Mouse (Mus musculus) retina, embryonic 14.5 days (tissue): ENCODE data around the gene Tas2r102.

ENCODE experiments used
- DNase-seq: peaks from one replicate; pipeline ENCODE4 v3.0.0-alpha.2; 2015; ENCODE audit warnings: low spot score

Gene Tas2r102

DNA sequence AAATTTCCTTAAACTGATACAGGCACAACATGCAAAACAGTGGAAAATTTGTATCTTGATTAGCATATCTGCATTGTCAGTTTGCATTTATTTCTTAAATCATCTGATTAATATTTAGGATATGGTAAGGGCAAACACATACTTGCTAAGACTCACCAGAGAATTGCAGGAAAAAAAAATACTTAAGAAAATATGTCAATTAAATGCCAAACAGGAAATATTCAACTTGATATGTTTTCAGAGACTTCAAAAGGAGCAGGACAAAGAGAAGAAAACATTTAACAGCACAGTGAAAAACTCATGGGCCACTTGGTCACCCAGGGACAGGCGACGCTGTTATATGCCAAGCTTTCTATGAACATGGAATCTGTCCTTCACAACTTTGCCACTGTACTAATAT, at the start of gene Tas2r102:
TSS of gene Tas2r102 (plus strand) at position 301 of the 400 bp plus-strand sequence.
- no peak for DNase-seq

DNA sequence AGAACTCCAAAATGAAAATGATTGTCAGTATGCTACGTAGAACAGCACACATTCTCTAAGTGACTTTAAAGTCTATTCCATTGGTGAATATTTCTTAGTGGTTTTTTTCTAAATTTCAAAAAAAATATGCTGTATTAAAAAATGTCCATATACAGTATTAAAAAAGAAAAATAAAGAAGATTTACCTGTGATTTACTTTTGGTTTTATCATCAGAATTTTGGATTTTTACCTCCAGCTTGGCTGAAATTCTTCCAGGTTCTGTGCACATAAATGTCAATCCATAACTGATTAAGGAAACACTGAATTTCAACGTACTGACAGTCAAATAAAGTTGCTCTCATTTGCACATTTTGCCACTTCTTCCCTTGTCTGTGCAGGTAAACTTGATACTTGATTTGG, 24.0 kb upstream of the Tas2r102 start, which contains the start of gene Tas2r115:
TSS of gene Tas2r115 (minus strand) at position 101 of the 400 bp plus-strand sequence.
- DNase-seq = no peak

DNA sequence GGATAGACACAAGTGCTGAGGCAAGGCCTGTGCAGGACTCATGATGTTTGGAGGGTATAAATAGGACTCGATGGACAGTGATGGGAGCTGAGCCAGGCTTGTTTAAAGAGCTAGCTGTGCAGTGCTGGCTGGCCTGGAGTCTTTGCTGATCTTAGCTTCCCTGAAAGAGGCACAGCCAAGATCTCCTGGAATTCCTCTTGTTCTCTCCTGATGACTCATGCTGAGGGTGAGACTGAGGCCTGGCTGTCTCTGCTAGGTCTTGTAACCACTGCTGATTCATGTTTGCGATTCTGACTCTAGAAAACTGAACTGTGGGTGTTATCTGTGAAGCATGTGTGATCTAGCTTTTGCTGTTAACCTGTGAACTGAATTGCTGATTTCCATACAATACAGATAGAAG, 11.7 kb upstream of the Tas2r102 start:
- DNase-seq = no peak

DNA sequence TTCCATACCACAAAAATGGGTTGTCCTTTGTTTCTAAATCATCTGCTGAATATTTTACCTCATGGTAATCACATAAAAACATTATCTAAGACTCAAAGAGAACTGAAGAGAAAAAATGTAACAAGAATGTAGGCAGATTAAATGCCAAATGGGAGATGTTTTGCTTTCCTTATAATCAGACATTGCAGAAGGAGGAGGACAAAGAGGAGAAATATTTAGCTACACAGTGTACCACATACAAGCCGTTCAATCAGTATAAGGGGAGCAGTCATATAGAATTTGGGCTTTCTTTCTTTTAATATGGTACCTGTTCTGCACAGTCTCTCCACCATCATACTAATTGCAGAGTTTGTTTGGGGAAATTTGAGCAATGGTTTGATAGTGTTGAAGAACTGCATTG, 7.5 kb upstream of the Tas2r102 start, which contains the start of gene Tas2r124:
TSS of gene Tas2r124 (plus strand) at position 301 of the 400 bp plus-strand sequence.
- no peak for DNase-seq

DNA sequence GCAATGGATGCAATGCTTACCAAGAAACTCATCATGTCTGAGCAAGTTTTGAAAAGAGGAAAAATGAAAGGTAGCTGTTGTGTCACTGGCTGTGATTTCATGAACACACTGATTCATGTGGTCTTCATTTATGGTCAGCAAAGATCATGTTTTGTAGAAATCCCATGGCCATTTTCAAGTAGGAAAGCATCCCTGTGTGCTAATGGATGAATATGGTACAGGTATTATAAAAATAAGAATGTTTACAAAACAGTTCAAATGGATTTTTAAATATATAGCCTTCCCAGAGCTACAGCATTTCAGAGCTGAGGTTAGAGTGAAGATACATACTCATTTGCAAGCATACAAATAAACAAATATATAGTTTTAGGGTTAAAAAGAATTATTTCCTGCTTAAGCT, 16.1 kb downstream of the Tas2r102 start, which contains the start of gene Tas2r136:
TSS of gene Tas2r136 (minus strand) at position 101 of the 400 bp plus-strand sequence.
- DNase-seq = no peak

DNA sequence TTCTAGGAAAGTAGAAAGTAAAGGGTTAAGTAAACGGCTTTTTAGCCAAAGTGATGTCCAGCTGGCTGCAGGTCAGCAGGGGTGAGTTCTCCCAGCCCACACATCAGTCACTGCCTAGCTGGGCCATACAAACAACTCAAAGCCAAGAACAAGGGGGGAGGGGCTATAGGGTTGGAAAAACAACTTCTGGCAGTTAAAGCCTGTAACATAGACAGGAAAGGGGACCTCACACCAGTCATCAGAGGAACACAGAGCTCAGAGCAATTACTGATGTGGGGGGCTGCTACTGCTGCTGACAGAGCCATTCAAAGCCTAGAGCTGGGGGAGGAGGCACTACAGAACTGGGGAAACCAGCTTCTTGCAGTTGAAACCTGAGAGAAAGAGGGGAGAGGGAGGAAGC, 33.5 kb downstream of the Tas2r102 start:
- no peak for DNase-seq

DNA sequence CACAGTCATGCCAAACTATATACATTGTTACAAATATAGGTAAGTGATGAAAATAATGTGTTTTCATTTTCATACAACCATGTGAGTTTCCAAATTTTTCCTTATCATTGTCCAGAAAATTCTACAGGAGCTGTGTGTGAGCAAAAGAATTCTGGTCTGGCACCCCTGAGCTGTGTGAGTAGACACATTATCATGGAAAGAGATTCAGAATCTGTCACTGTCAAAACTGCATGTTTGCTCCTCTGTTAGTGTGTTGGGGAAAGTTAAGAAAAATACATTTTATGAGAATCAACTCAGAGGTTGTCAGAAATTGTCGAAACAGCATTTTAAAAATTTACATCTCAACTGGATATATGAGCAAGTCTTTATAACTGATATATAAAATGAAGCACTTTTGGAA, 40.6 kb downstream of the Tas2r102 start, which contains the start of gene Tas2r117:
TSS of gene Tas2r117 (plus strand) at position 301 of the 400 bp plus-strand sequence.
- DNase-seq = no peak
